Mouse (Mus musculus): ENCODE results near the gene Metrnl.

Metrnl gene

GRCm38 (mm10) chr11:121685491-121686001 is 15.8 kb upstream of the Metrnl start:
- no peak for DNase-seq (ENCODE audit: low read depth)

GRCm38 (mm10) chr11:121686091-121686490 is 15.3 kb upstream of the Metrnl start:
- DNase-seq (ENCODE audit: low read depth): no peak

GRCm38 (mm10) chr11:121686674-121687073 is 14.7 kb upstream of the Metrnl start:
- no peak for DNase-seq (ENCODE audit: low read depth)

GRCm38 (mm10) chr11:121688024-121688423 is 13.3 kb upstream of the Metrnl start:
- DNase-seq (ENCODE audit: low read depth): peak; percentile 47

GRCm38 (mm10) chr11:121695304-121696064 is 5.9 kb upstream of the Metrnl start:
- DNase-seq (ENCODE audit: low read depth): no peak

- DNase-seq (ENCODE audit: low read depth): peak; percentile 57
Observed at GRCm38 (mm10) chr11:121697271-121697670, 4.1 kb upstream of the Metrnl start.

GRCm38 (mm10) chr11:121698381-121698955 is 2.9 kb upstream of the Metrnl start:
- no peak for DNase-seq (ENCODE audit: low read depth)

- DNase-seq (ENCODE audit: low read depth): peak; percentile 61
Observed at GRCm38 (mm10) chr11:121702111-121702894, 959 bp downstream of the Metrnl start.

- peak; percentile 75 for DNase-seq (ENCODE audit: low read depth)
Observed at GRCm38 (mm10) chr11:121702895-121703618, 1.7 kb downstream of the Metrnl start.

GRCm38 (mm10) chr11:121703619-121704215 is 2.4 kb downstream of the Metrnl start:
- DNase-seq (ENCODE audit: low read depth): no peak

- peak; percentile 87 for DNase-seq (ENCODE audit: low read depth)
Observed at GRCm38 (mm10) chr11:121706521-121707005, 5.2 kb downstream of the Metrnl start.

GRCm38 (mm10) chr11:121709278-121709677 is 7.9 kb downstream of the Metrnl start:
- DNase-seq (ENCODE audit: low read depth): no peak

GRCm38 (mm10) chr11:121710245-121710644 is 8.9 kb downstream of the Metrnl start:
- DNase-seq (ENCODE audit: low read depth): no peak

GRCm38 (mm10) chr11:121712987-121713386 is 11.6 kb downstream of the Metrnl start:
- DNase-seq (ENCODE audit: low read depth): no peak

GRCm38 (mm10) chr11:121713569-121713968 is 12.2 kb downstream of the Metrnl start:
- DNase-seq (ENCODE audit: low read depth): no peak

- no peak for DNase-seq (ENCODE audit: low read depth)
Observed at GRCm38 (mm10) chr11:121714745-121715485, 13.6 kb downstream of the Metrnl start.

GRCm38 (mm10) chr11:121717724-121718123 is 16.4 kb downstream of the Metrnl start:
- no peak for DNase-seq (ENCODE audit: low read depth)

- no peak for DNase-seq (ENCODE audit: low read depth)
Observed at GRCm38 (mm10) chr11:121720752-121721151, 19.4 kb downstream of the Metrnl start.

- no peak for DNase-seq (ENCODE audit: low read depth)
Observed at GRCm38 (mm10) chr11:121722434-121722833, 21.1 kb downstream of the Metrnl start.

- DNase-seq (ENCODE audit: low read depth): no peak
Observed at GRCm38 (mm10) chr11:121726625-121727024, 25.3 kb downstream of the Metrnl start.

- no peak for DNase-seq (ENCODE audit: low read depth)
Observed at GRCm38 (mm10) chr11:121734184-121734583, 32.8 kb downstream of the Metrnl start.
